Mouse (Mus musculus) kidney, postnatal 14 days (tissue): ENCODE results near the gene Tnxb.

Experiments
- DNase-seq: peaks from one replicate; pipeline ENCODE4 v3.0.0; 2022; ENCODE audit warnings: mixed read lengths

Tnxb gene

DNA sequence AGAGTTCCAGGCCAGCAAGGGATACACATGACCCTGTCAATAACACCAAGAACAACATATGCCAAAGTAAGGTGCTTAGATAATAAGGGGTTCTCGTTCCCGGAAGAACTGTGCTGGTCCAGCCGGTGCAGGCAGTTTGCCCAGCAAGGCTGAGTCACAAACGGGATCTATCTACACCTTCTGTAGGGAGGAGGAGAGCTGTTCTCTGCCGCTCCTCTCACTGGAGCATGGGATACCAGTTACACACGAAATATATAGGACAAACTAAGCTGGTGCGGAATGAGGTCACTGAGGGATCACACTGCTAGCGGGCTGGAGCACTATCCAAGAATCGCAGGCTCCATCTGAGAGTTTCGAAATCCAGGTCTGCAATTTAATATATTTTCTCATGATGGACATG, 26.4 kb upstream of the Tnxb start:
- DNase-seq: no peak

DNA sequence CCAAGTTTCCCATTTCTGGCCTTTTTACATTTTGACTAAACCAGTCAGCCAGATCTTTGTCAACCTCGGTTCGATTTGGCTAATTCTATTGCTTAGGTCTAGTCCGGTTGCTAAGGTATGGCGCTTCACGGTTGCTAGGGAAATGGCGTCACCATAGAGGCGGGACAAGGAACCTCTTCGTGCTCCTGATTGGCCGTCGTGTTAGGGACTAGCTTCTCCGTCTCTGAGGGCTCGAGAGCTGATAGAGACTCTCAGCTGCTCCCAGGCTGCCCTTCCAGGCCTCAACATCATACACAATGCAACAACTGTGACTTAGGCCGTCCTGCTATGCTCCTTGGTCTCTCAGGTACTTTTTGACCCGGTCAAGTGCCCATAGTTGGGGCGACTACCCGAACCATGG, 25.7 kb upstream of the Tnxb start, which contains the start of gene Fkbpl:
TSS of gene Fkbpl (plus strand) at position 157 of the 400 bp plus-strand sequence.
- DNase-seq: peak; percentile 97

DNA sequence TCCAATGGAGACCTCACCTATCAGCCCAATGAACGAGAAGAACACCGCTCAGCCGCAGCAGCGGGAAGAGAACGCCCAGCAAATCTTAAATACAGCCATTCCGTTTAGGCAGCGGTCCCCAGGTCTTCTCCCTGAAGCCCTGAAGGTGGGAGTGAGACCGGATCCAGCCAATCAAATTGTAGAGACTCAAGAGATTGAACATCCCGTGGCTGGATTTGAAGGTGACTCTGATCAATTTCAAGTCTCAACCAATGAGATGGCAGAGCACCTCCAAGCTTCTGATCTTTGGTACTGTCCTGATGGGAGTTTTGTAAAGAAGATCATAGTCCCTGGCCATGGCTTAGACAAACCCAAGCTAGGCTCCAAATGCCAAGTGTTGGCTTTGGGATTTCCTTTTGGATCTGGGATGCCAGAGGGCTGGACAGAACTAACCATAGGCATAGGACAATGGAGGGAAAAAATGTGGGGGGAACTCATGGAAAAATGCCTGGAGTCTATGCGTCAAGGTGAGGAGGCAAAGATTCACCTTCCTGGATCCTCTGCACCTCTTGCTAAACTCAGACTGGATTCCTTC, 25.0 kb upstream of the Tnxb start:
- no peak for DNase-seq

DNA sequence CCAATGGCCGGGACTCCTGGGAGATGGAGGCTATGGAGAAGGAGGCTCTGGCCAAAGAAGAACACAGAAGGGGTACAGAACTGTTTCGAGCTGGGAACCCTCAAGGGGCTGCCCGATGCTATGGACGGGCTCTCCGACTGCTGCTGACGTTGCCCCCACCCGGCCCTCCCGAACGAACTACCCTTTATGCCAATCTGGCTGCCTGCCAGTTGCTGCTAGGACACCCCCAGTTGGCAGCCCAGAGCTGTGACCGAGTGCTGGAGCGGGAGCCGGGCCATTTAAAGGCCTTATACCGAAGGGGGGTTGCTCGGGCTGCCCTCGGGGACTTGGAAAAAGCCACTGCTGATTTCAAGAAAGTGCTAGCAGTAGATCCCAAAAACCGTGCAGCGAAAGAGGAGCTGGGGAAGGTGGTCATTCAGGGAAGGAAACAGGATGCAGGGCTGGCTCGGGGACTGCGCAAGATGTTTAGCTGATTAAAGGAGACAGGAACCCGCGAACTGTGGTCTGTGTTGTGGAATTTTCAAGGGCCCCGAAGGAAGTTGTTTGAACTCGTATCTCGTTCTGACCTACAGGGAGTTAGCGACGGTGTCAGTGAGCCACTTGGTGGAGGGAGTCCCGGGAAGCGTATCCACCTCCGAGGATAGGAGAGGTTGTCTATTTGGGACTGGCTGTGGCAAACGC, 24.4 kb upstream of the Tnxb start:
- no peak for DNase-seq

DNA sequence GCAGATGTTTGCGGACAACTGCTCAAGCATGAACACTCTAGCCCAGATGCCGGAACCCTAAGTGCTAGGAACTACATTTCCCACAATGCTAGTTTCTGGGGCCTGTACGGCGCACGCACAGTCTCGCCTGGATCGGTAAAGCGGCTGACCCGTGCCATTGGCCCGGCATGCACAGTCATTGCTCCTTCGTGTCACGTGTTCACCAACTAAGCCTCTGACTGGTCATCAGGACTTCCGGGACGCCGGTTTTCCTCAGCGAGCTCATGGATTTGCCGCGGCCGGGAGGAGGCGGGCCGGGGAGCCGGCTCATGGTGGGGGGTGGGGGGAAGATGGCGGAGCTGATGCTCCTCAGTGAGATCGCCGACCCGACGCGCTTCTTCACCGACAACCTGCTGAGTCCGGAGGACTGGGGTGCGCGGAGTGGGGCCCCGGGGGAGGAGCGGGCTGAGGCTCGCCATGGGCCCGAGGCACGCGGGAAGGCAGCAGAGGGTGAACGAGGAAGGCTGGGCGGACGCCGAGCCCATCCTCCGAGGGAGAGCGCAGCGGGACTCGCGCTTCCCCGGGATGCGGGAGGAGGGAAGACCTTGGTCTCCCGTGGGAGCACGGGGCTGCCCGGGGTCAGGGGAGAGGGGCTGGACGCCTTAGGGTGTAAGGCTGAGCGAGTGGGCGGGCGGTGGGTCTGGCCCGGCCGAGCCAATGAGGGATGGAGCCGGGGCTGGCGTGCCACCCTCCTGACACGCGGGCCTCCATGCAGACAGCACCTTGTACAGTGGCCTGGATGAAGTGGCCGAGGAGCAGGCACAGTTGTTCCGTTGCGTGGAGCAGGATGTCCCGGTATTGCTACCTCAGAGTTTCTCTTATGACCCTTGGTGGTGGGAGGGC, 23.2 kb upstream of the Tnxb start, which contains the start of gene Atf6b:
TSS of gene Atf6b (plus strand) at position 241 of the 882 bp plus-strand sequence.
- peak; percentile 98 for DNase-seq

DNA sequence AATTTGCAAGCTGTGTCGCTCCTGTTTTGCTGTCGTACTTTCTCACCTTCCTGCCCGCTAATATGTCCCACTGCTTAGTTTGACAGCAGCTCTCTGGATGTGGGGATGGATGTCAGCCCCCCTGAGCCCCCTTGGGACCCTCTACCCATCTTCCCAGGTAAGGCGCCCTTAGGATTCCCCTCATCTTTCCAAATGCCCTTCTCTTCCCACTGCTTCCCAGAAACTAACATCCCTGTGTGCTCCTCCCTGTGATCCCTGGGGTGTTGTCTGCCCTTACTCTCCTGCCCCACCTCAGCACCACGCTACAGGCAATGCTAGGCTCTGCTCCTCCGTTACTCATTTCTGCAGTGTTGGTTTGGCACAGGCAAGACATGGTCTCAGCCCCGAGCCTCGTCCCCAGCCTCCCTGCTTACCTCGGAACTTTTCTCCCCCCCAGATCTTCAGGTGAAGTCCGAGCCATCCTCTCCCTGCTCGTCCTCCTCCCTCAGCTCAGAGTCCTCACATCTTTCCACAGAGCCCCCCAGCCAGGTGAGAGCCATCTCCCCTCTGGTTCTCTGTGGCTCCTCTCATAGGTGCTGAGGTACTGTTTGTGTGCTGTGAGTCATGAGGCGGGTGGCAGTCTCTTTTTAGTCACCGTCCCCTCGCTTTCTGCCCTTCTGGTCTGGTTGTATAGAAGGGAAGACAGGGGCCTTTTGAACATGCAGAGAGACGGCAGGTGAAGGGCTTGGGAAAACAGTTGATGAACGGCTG, 22.0 kb upstream of the Tnxb start:
- no peak for DNase-seq

DNA sequence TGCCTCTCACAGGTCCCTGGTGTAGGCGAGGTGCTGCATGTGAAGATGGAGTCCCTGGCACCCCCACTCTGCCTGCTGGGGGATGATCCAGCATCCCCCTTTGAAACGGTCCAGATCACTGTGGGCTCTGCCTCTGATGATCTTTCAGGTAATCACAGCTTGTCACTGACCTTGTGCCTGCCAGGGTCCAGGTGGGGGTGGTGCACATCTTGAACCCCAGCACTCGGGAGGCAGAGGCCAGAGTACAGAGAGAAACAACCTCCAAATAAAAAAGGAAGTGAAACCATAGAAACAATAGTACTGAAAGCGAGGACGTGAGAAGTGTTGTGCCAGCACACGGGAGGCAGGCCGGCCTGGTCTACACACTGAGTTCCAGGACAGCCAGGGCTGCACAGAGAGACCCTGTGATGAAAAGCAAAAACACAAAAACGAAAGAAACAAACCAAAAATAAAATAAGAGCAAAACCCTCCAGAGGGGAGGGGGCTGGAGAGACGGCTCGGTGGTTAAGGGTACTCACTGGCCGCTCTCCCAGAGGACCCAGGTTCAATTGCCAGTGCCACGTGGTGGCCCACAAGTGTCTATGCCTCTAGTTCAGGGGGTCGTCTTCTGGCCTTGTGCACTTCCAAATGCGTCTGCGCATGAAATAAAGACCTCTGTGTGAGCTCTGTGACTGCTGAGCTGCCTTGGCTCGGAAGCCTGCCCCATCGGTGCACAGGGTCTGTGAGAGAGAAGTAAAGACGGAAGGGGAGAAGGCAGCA, 21.1 kb upstream of the Tnxb start:
- no peak for DNase-seq

DNA sequence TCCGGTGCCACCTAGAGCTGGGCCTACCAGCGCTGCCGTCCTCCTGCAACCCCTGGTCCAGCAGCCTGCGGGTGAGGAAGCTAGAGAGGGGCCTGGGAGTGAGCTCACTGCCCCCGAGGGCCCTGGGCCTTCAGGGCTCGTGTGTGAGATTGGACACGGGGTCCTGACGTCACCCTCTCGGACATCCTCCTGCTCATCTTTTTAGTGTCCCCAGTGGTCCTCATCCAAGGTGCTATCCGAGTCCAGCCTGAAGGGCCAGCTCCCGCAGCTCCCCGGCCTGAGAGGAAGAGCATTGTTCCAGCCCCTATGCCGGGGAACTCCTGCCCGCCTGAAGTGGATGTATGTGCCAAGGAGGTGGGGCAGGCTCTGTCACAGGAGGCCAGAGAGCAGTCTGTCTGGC, 19.6 kb upstream of the Tnxb start:
- DNase-seq: no peak

DNA sequence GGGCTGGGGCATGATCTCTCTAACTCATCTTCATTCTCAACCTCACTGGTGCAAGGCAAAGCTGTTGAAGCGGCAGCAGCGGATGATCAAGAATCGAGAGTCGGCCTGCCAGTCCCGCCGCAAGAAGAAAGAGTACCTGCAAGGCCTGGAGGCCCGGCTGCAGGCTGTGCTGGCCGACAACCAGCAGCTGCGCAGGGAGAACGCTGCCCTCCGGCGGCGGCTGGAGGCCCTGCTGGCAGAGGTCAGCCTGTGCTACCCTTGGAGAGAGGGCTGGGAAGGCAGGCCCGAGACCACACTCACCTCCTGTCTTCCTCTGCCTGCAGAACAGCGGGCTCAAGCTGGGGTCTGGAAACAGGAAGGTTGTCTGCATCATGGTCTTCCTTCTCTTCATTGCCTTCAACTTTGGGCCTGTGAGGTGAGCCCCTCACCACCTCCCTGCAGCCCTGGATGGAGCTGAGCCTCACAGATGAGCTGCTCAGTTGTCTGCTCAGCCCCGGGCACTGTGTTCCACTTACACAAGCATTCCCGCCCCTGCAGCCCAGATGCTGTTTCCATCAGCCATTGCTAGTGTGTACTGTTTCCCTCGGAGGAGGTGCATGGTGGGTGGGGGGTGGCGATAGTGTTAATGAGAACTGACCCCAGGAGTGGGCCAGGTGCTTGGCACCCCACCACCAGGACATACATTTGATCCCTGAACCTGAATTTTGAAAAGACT, 18.7 kb upstream of the Tnxb start:
- DNase-seq: peak; percentile 69

DNA sequence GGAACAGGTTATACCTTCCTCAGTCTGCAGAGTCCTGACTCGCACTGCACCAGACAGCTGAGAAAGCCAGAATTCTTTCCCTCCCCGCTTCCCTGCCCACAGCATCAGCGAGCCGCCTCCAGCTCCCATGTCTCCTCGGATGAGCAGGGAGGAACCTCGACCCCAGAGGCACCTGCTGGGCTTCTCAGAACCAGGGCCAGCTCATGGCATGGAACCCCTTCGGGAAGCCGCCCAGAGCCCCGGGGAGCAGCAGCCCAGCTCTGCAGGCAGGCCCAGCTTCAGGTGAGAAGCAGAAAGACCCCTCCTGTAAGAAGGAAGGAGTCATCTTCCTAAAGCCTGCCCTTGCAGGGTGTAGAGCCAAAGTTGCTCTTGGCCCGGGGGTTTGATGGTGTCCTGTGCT, 17.8 kb upstream of the Tnxb start:
- DNase-seq: no peak

DNA sequence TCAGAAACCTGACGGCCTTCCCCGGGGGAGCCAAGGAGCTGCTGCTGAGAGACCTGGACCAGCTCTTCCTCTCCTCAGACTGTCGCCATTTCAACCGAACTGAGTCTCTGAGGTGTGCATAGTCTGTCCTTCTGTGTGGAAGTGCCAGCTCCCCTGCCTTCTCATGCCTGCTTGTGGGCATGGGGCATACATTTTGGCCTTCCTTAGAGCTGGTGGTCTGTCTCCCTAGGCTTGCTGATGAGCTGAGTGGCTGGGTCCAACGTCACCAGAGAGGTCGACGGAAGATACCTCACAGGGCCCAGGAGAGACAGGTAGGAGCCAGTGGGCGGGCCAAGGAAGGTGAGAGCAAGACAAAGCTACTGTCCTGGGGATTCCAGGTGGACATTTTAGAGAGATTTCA, 17.4 kb upstream of the Tnxb start:
- no peak for DNase-seq

DNA sequence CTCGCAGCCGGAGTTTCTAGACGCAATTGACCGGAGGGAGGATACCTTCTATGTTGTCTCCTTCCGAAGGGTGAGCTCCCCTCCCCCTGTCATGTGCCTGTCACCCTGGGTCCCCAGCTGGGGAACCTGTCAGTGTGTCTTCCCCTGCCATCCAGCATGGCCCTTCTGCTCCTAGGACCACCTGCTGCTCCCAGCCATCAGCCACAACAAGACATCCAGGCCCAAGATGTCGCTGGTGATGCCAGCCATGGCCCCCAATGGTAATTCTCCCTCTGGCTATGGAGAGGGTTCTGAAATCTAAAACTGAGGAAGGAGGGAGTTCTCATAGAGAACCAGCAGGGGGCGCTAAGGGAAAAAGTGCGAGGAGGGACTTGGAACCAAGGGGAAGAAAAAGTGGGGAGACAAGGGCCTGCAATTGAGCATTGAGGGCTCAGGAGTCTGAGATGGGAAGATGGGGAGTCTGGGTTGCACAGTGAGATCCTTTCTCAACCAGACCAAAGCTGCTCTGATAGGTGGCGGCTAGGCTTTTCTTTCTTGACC, 16.5 kb upstream of the Tnxb start:
- DNase-seq: peak; percentile 52

DNA sequence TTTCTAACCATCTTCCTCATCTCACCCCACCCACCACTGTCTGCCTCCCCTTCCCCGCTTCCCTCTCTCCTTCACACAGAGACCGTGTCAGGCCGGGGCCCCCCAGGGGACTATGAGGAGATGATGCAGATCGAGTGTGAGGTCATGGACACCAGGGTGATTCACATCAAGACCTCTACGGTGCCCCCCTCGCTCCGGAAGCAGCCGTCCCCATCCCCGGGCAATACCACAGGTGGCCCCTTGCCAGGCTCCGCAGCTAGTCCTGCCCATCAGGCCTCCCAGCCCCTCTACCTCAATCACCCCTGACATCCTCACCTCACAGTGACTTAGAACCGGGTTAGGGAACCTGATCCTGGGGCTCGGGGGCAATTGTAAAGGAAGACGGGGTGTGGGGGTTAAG, 15.9 kb upstream of the Tnxb start:
- no peak for DNase-seq

DNA sequence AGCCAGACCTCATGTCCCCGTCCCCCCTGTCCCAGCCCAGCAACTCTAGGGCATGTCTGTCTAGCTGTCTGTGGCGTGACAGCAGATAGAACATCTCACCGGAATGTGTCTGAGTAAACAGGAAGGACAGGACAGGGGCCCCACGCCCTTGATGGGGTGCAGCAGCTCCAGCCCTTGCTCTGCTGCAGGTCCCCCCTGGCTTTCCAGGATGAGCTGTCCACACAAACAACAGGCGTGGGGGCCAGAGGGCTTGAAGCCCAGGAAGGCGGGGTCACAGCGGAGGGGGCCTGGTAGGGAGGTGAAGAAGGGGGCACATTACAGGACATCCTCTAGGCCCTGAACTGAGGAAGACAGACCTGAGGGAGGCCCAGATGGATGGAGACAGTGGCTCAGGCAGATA, 15.2 kb upstream of the Tnxb start:
- DNase-seq: peak; percentile 77

DNA sequence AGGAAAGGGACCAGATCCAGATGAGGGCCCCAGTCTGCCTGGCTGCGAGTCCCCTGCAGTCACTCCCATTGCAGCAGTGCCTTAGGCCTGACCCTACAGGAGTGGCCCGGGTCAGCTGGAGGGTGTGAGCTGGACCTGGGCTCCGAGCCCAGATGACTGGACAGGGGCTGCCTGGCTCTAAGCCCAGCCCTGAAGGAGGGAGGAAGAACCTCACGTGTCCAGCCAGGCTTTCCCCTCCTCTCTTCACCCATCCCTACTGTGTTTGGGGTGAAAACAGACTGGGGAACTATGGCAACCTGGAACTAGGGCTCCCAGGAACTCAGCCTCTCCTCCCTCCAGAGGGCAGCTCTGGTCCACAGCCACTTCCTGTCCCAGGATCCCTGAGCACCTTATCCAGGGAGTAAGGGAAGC, 14.7 kb upstream of the Tnxb start:
- peak; percentile 92 for DNase-seq

DNA sequence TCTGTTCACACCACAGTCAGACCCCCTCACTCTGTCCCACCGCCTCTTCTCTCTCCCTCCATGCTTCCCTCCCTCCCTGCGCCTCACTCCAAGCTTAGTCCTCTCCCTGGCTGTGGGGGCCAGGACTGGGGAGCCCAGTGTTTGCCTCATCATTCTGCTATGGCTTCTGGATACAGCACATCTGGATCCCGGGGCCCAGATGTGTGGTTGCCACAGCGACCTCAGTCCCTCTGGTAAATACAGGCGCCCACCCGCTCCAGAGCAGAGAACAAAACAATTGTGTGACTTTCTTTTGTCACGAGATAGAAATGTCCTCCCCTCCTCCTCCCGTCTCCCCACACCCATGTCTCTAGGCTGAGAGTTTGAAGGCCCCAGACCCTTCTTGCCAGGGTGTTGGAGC, 13.7 kb upstream of the Tnxb start:
- no peak for DNase-seq

DNA sequence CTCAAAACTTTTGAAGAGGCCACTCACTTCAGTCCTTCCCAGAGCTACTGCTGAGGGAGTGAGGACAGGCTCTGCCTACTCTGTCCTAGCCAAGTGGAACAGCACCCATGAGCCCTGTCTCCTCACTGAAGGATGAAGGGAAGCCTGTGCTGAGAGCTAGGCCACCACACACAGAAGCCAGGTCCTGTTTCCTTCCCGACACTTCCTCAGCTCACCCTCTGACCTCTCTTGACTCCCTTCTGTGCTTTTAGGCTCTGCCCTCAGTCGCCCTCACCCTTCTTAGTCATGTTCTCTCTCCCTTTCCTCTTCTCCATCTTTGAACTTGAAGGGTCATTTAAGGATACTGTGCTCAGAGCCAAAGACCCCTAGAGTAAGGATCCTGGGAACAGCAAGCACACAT, 13.1 kb upstream of the Tnxb start:
- DNase-seq: no peak

DNA sequence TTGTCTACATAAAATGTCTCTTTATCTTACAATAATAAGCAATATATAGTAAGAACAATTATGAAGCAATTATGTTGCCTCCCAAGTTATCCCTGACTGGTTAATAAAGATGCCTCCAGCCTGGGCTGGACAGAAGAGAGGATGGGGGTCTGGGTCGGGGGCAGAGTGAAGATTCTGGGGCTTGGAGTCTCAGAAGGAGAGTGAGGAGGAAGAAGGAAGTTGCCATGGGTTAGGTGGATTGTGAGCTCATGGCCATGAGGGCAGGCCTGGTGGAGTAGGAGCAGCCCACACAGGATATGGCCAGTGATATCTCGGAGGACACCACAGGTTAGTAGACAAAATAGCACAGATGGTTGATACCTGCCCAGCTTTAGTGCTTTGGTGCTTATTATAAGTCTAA, 12.2 kb upstream of the Tnxb start:
- DNase-seq: no peak

DNA sequence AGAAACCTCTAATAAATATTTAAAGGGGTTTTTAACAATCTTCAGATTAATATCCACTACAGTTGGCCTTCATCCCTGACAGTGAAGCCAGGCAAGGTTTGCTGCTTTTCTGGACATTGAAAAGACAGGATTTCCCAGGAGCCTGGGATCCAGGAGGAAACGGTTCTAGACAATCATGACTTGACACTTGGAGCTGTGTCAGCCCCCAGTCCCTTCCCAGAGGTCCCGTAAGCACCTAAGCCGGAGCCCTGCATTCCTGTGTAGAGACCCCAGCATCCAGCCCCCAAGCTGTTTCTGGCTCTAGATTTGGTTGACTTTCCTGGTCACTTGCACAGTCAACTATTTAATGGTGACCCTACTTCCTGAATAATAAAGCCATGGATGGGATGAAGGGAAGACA, 11.7 kb upstream of the Tnxb start:
- no peak for DNase-seq

DNA sequence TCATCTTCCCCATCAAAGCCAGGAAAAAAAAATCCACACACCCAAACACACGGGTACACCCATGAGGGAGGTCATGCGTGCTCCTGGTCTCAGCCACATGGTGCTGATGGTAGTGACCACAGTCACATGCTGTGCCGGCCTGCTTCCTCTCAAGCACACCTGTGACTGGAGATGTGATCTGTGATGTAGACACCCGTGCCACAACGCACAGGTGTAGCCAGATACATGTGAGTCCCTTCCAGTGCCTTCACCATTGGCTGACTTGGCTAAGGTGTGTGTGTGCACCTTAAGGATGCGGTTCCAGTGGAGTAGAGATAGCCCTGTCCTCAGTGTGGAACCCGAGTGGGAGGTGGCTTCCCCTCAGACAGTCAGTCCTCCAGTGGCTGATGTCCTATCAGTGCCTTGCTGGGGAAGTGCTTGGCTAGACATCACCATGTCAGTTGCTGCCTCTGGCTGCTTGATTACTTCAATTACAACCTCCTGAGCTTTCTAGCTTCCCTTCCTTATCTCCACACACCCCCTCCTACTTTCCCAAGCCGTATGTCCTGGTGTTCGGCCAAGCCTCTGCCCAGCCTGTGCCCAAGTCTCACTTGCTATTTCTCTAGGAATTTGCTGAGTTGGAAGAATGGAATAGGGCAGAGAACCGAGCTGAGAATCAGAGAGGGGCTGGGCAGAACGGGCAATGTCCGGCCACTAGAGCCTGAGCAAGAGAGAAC, 11.0 kb upstream of the Tnxb start:
- peak; percentile 47 for DNase-seq

DNA sequence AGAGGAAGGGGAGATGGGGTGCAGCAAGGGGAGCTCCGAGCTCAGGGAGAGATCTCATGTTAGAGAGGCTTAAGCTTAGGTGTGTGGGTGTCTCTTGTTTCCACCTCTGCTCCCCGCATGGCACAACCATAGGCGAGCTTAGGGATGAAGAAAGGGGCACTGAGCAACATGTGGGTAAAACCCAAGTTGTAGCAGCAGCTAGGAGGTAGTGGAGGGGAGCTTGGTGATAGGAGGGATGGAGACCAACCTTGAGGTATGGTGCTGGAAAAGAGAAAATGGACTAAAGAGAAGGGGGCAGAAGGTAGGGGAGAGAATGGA, 10.5 kb upstream of the Tnxb start:
- DNase-seq: no peak
